Mouse (Mus musculus): ENCODE results near the gene Lcmt1. TPM values are rescaled to one million over a fixed set of nuclear protein-coding genes. Genes with fewer than 3 reads are reported as not detected.

The Lcmt1 gene
- total RNA-seq, 4 experiments from 2014 or later: 79.7 to 96.9 (median 88.7) TPM

- DNase-seq (ENCODE audit: low spot score in 2 of 2): no peak
Measured at GRCm38 (mm10) chr7:123360185-123360584, 9.4 kb upstream of the Lcmt1 start.

- DNase-seq (ENCODE audit: low spot score in 2 of 2): no peak
Measured at GRCm38 (mm10) chr7:123361229-123361980, 8.2 kb upstream of the Lcmt1 start.

GRCm38 (mm10) chr7:123362806-123363205 is 6.8 kb upstream of the Lcmt1 start:
- no peak for DNase-seq (ENCODE audit: low spot score in 2 of 2)

GRCm38 (mm10) chr7:123363971-123364370 is 5.6 kb upstream of the Lcmt1 start:
- peak in 1 of 2 experiments; percentile 37 for DNase-seq (ENCODE audit: low spot score in 2 of 2)

GRCm38 (mm10) chr7:123365876-123366741 is 3.5 kb upstream of the Lcmt1 start:
- no peak for DNase-seq (ENCODE audit: low spot score in 2 of 2)

GRCm38 (mm10) chr7:123366806-123367205 is 2.8 kb upstream of the Lcmt1 start:
- no peak for DNase-seq (ENCODE audit: low spot score in 2 of 2)

GRCm38 (mm10) chr7:123367218-123368150 is 2.1 kb upstream of the Lcmt1 start:
- DNase-seq (ENCODE audit: low spot score in 2 of 2): peak; percentile 38 to 44

- no peak for DNase-seq (ENCODE audit: low spot score in 2 of 2)
Measured at GRCm38 (mm10) chr7:123368187-123368586, 1.4 kb upstream of the Lcmt1 start.

- peak; percentile 33 to 38 for DNase-seq (ENCODE audit: low spot score in 2 of 2)
Measured at GRCm38 (mm10) chr7:123368778-123369746, 522 bp upstream of the Lcmt1 start.

- DNase-seq (ENCODE audit: low spot score in 2 of 2): no peak
Measured at GRCm38 (mm10) chr7:123370700-123371099, 1.1 kb downstream of the Lcmt1 start.

- no peak for DNase-seq (ENCODE audit: low spot score in 2 of 2)
Measured at GRCm38 (mm10) chr7:123371501-123371900, 1.9 kb downstream of the Lcmt1 start.

- DNase-seq (ENCODE audit: low spot score in 2 of 2): peak; percentile 95 to 97
Measured at GRCm38 (mm10) chr7:123377443-123378400, 8.1 kb downstream of the Lcmt1 start.

- DNase-seq (ENCODE audit: low spot score in 2 of 2): no peak
Measured at GRCm38 (mm10) chr7:123385693-123386407, 16.3 kb downstream of the Lcmt1 start.

- DNase-seq (ENCODE audit: low spot score in 2 of 2): no peak
Measured at GRCm38 (mm10) chr7:123389686-123390280, 20.2 kb downstream of the Lcmt1 start.

- no peak for DNase-seq (ENCODE audit: low spot score in 2 of 2)
Measured at GRCm38 (mm10) chr7:123394271-123394670, 24.7 kb downstream of the Lcmt1 start.

GRCm38 (mm10) chr7:123396900-123397299 is 27.3 kb downstream of the Lcmt1 start:
- DNase-seq (ENCODE audit: low spot score in 2 of 2): no peak

GRCm38 (mm10) chr7:123397369-123397768 is 27.8 kb downstream of the Lcmt1 start:
- no peak for DNase-seq (ENCODE audit: low spot score in 2 of 2)

GRCm38 (mm10) chr7:123397931-123398330 is 28.3 kb downstream of the Lcmt1 start:
- DNase-seq (ENCODE audit: low spot score in 2 of 2): no peak

All from layer of hippocampus, adult 8-10 months (tissue).